Mouse (Mus musculus) cortical plate, adult 2 months (tissue): ENCODE measurements at regions not wholly inside any gene's neighbourhood (a gene's known extent, or its start where the extent isn't known, plus 50 kb on each side); places are given as distances from the start of the nearest gene placed in this dataset.

Source experiments
- CTCF ChIP-seq: fragments of 200-500 bp; IDR thresholded peaks from 2 replicates; pipeline ENCODE4 v1.5.1; 2011; ENCODE audit warnings: mild to moderate bottlenecking, control low read depth, low read length; ENCODE audit not compliant: insufficient read depth; ENCODE audit errors: extremely low read depth
- POLR2A ChIP-seq: fragments of 200-500 bp; IDR thresholded peaks from 2 replicates; pipeline ENCODE4 v1.6.1; 2011; ENCODE audit warnings: mild to moderate bottlenecking, low read length, control low read depth; ENCODE audit not compliant: insufficient read depth; ENCODE audit errors: extremely low read depth

GRCm38 (mm10) chr3:119938425-119938824 is 154.2 kb upstream of the Ptbp2 start:
- TF ChIP-seq POLR2A (no peak), CTCF (no peak)
